Mouse (Mus musculus) embryonic facial prominence, embryonic 14.5 days (tissue): ENCODE measurements around the gene Hspb11. TPM values are rescaled to one million over a fixed set of nuclear protein-coding genes. Genes with fewer than 3 reads are reported as not detected.

Source experiments
- ATAC-seq: fragments of 200-750 bp; cut with Nextera tagmentation; 2 replicates; pipeline ENCODE4 v1.8.0; 2017; ENCODE audit warnings: low read depth, moderate number of reproducible peaks, moderate TSS enrichment
- DNase-seq: peaks from one replicate; pipeline ENCODE4 v3.0.0-alpha.2; 2015; ENCODE audit warnings: low spot score
- H3K27ac ChIP-seq: fragments of 300-500 bp; sonication (generic); replicated peaks from 2 replicates; pipeline ENCODE4 v1.5.1; 2014; ENCODE audit warnings: low read depth, mild to moderate bottlenecking, low read length, moderate library complexity
- H3K27me3 ChIP-seq: fragments of 300-500 bp; sonication (generic); replicated peaks from 2 replicates; pipeline ENCODE4 v1.6.1; 2014; ENCODE audit warnings: low read length; ENCODE audit not compliant: control insufficient read depth, insufficient read depth
- H3K36me3 ChIP-seq: fragments of 300-500 bp; sonication (generic); 2 replicates; pipeline ENCODE4 v1.6.1; 2014; ENCODE audit warnings: low read length, mixed read lengths; ENCODE audit not compliant: control insufficient read depth, insufficient read depth
- H3K4me1 ChIP-seq: fragments of 300-500 bp; sonication (generic); 2 replicates; pipeline ENCODE4 v1.6.1; 2014; ENCODE audit warnings: antibody characterized with exemption, low read length; ENCODE audit not compliant: control insufficient read depth, insufficient read depth
- H3K4me2 ChIP-seq: fragments of 300-500 bp; sonication (generic); 2 replicates; pipeline ENCODE4 v1.6.1; 2014; ENCODE audit warnings: low read depth, mild to moderate bottlenecking, low read length, moderate library complexity, mixed read lengths
- H3K4me3 ChIP-seq: fragments of 300-500 bp; sonication (generic); 2 replicates; pipeline ENCODE4 v1.5.1; 2014; ENCODE audit warnings: low read depth, mild to moderate bottlenecking, low read length
- H3K9ac ChIP-seq: fragments of 300-500 bp; sonication (generic); 2 replicates; pipeline ENCODE4 v1.6.1; 2014; ENCODE audit warnings: low read depth, mild to moderate bottlenecking, low read length, moderate library complexity, mixed read lengths
- H3K9me3 ChIP-seq: fragments of 300-500 bp; sonication (generic); 2 replicates; pipeline ENCODE4 v1.6.1; 2016; ENCODE audit warnings: low read length; ENCODE audit not compliant: control insufficient read depth
- WGBS: fragments of 180-500 bp; shearing (Covaris S2); extraction: QIAGEN DNeasy Blood & Tissue Kit; methylation state at CpG from one replicate; pipeline ENCODE4 v1.1.7; 2014; 5-methylcytosine and 5-hydroxymethylcytosine counted together
- polyA plus RNA-seq: library from polyadenylated mRNA; unstranded; fragments of >200 nt; fragmentation: Nextera tagmentation; extraction: Ambion mirVana; gene quantifications from 2 replicates; pipeline ENCODE4 v1.2.1, GENCODE M21; 2014

Hspb11 gene
- polyA plus RNA-seq, 1 experiment from 2014 or later: 50.6 TPM

DNA sequence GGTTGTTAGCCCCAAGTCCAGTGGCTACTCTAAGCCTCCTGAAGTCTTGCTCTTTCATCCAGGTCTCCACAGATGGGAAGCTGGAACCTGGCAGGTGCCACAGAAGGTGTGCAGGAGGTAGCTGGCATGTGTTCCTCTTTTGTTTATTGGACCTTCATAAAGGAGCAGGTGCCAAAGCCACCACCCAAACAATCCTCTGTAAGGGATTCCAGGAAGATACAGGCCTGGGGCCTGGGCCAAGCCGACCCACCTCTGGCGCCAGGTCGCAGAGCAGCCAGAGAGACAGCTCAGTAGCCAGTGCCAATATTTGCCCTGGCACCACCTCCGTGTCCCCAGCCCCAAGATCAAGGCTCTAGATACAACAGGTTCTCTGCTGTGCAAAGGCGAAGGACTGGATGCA is 31.9 kb upstream of the Hspb11 start:
- Histone ChIP-seq H3K36me3 (no peaks in the 10 kb centered on the region), H3K9me3 (no peaks in the 10 kb centered on the region), H3K9ac (no peak overlapping the region), H3K4me1 (no peaks in the 10 kb centered on the region), H3K4me2 (no peak overlapping the region), H3K27me3 (no peaks in the 10 kb centered on the region), H3K27ac (no peak overlapping the region), H3K4me3 (no peak overlapping the region)
- DNase-seq (no peak), ATAC-seq (no peak)
- 87% methylated on average over 5 of the region's 5 CpGs for WGBS

- 73% methylated on average over 11 of the region's 11 CpGs for WGBS
- ATAC-seq (peak; percentile 44; the same call in 1 of the 2 replicates), DNase-seq (peak; percentile 29)
- no peaks in the 10 kb centered on the region for H3K9me3 ChIP-seq
- no peaks in the 10 kb centered on the region for H3K4me1 ChIP-seq
- no peaks in the 10 kb centered on the region for H3K27me3 ChIP-seq
- H3K4me2 ChIP-seq: no peak overlapping the region
- H3K36me3 ChIP-seq: no peaks in the 10 kb centered on the region
- no peak overlapping the region for H3K9ac ChIP-seq
- H3K4me3 ChIP-seq: no peak overlapping the region
- H3K27ac ChIP-seq: no peak overlapping the region
Observed at GRCm38 (mm10) chr4:107223225-107224204, 29.9 kb upstream of the Hspb11 start.

DNA sequence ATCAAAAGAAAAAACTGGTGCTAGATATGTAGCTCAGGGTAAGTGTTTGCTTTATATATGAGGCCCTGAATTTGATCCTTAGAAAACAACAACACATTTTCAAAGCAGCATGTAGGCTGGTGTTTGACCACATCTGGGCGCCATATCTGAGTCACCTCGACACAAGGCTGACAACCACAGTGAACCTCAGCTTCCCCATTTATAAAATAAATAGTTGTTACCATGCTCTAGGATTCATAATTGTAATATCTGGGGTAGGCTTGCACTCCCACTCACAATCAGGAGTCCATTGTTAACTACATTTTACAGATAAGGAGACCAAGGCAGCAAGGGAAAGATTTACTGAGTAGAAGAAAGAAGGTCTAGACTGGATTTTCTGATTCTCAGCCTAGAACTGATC is 27.1 kb upstream of the Hspb11 start:
- ATAC-seq: no peak
- Histone ChIP-seq H3K27me3 (no peaks in the 10 kb centered on the region), H3K4me1 (no peaks in the 10 kb centered on the region), H3K9ac (no peak overlapping the region), H3K36me3 (peaks cover 12% of the 10 kb centered on the region; the same call in 1 of the 2 replicates), H3K27ac (no peak overlapping the region), H3K4me2 (no peak overlapping the region), H3K4me3 (no peak overlapping the region), H3K9me3 (no peaks in the 10 kb centered on the region)
- DNase-seq: no peak
- 58% methylated on average over 2 of the region's 2 CpGs for WGBS

DNA sequence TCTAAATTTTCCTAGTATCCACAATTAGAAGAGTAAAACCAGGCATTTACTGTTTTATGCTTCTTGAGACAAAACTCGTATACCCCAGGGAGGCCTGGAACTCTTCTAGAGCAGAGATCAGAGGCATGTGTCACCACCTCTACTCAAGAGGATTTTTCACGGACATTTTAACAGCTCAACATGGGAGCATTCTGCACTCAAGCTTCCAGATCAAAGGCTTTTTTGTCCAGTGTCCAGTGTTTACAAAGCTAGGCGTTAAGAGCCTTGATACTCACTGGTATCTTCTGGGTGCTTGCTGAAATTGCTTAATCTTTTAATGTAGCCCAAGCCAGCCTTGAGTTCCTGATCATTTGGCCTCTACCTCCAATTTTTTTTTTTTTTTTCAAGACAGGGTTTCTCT is 21.2 kb upstream of the Hspb11 start:
- Histone ChIP-seq H3K9me3 (no peaks in the 10 kb centered on the region), H3K27ac (no peak overlapping the region), H3K4me2 (no peak overlapping the region), H3K4me3 (no peak overlapping the region), H3K27me3 (no peaks in the 10 kb centered on the region), H3K4me1 (no peaks in the 10 kb centered on the region), H3K36me3 (peaks cover 70% of the 10 kb centered on the region), H3K9ac (no peak overlapping the region)
- DNase-seq (peak; percentile 23), ATAC-seq (no peak)
- 60% methylated on average over 3 of the region's 3 CpGs for WGBS

GRCm38 (mm10) chr4:107238253-107238652 is 15.1 kb upstream of the Hspb11 start:
- 90% methylated on average over 2 of the region's 2 CpGs for WGBS
- no peaks in the 10 kb centered on the region for H3K9me3 ChIP-seq
- no peak for ATAC-seq

DNA sequence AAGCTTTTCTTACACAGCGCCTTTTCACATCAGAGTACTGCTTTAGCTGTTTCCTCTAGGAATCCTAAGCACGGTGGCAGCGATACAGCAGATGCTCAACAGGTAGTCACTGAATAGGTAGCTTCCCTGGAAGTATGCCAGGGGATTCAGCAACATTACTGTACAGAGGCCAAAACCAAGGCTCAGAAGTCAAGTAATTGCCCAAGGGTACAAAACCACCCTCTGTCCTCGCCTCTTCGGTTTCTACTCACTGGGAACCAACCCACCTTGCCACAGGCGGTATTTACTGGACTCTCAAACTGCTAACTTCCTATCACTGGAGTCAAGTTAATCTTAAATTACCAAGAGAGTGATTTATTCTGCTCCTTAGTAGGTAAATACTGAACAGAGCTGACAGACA is 13.2 kb upstream of the Hspb11 start:
- Histone ChIP-seq H3K4me3 (no peak overlapping the region), H3K9me3 (no peaks in the 10 kb centered on the region), H3K9ac (no peak overlapping the region), H3K4me1 (0 out of 2 replicates have a peak, but pooled peaks cover under 1% of the 10 kb centered on the region), H3K4me2 (no peak overlapping the region), H3K27ac (no peak overlapping the region), H3K36me3 (peaks cover 91% of the 10 kb centered on the region), H3K27me3 (no peaks in the 10 kb centered on the region)
- no peak for ATAC-seq
- 95% methylated on average over 6 of the region's 6 CpGs for WGBS
- DNase-seq: no peak

More at GRCm38 (mm10) chr4:107238253-107238652, 15.1 kb upstream of the Hspb11 start:
- Histone ChIP-seq H3K9ac (no peak overlapping the region), H3K4me2 (no peak overlapping the region), H3K36me3 (peaks cover 94% of the 10 kb centered on the region), H3K4me1 (no peaks in the 10 kb centered on the region), H3K4me3 (no peak overlapping the region), H3K27me3 (no peaks in the 10 kb centered on the region), H3K27ac (no peak overlapping the region)
- DNase-seq: no peak

DNA sequence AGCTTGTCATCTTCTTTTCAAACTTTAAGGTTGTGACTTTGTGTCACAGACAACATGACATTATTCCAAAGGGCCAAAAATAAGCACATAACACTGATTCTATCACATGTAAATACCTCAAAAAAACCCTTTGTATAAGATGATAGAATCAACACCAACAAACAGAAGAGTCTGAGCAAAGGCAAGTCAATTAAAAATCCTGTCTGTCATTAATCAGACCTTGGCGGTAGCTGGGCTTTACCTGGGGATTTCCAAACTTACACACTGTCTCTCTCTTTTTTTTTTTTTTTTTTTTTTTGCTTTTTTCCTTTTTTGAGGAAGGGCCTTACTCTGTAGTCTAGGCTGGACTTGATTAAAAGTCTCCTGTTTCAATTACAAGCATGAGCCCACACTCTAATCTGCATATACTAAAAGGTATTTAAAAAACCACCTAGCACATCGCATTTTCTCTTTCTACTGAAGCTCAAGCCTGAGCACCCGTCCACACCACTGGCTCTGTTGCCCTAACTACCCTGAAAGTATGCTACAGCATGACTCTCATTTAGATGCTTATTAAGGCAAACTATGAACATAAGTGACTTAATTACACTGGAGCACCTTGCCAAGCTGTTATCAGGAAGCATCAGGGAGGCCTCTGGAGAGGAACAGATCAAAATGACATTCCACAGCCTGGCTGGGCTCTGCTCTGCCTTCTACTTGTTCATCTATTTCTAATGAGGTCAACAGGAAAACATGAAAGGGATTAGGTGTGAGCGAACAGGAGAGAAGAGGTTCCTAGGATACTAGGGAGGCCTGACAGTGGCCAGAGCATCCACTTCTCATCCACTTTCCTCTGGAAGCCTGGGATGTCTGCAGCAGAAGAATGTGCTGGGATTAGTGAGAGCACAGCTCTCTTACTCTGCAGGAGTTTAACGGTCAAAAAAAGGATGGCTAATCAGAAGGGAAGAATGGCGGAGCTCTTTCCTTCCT is 9.7 kb upstream of the Hspb11 start:
- 70% methylated on average over 6 of the region's 6 CpGs for WGBS
- H3K27ac ChIP-seq: no peak overlapping the region
- H3K9me3 ChIP-seq: no peaks in the 10 kb centered on the region
- H3K4me3 ChIP-seq: no peak overlapping the region
- ATAC-seq (no peak), DNase-seq (no peak)
- peaks cover 3% of the 10 kb centered on the region; the same call in 1 of the 2 replicates for H3K4me1 ChIP-seq
- H3K27me3 ChIP-seq: no peaks in the 10 kb centered on the region
- H3K4me2 ChIP-seq: no peak overlapping the region
- H3K36me3 ChIP-seq: peaks cover 68% of the 10 kb centered on the region
- H3K9ac ChIP-seq: no peak overlapping the region

- WGBS: 42% methylated on average over 2 of the region's 2 CpGs
- ATAC-seq: no peak
- Histone ChIP-seq H3K27me3 (no peaks in the 10 kb centered on the region), H3K4me3 (no peak overlapping the region), H3K9me3 (no peaks in the 10 kb centered on the region), H3K4me2 (no peak overlapping the region), H3K27ac (no peak overlapping the region), H3K9ac (no peak overlapping the region), H3K4me1 (peaks cover 3% of the 10 kb centered on the region; the same call in 1 of the 2 replicates), H3K36me3 (peaks cover 51% of the 10 kb centered on the region)
- DNase-seq: peak; percentile 62
Observed at GRCm38 (mm10) chr4:107245368-107245767, 8.0 kb upstream of the Hspb11 start.
